Mouse (Mus musculus) forebrain, embryonic 16.5 days (tissue): ENCODE measurements around the gene Bex2. TPM values are rescaled to one million over a fixed set of nuclear protein-coding genes. Genes with fewer than 3 reads are reported as not detected.
"Not testable (repeated sequence)": the region's sequence is repeated elsewhere in the genome, so short reads cannot be mapped to it uniquely, and the experiment has no call there.

Experiments used
- ATAC-seq: fragments of 200-750 bp; cut with Nextera tagmentation; 2 replicates; pipeline ENCODE4 v1.8.0; 2017; ENCODE audit warnings: mild to moderate bottlenecking, moderate library complexity
- H3K27ac ChIP-seq: fragments of 300-500 bp; sonication (generic); 2 replicates; pipeline ENCODE4 v1.5.1; 2014; ENCODE audit warnings: low read length, control low read depth
- H3K27me3 ChIP-seq: fragments of 300-500 bp; sonication (generic); replicated peaks from 2 replicates; pipeline ENCODE4 v1.6.1; 2014; ENCODE audit warnings: low read length; ENCODE audit not compliant: control insufficient read depth, insufficient read depth
- H3K36me3 ChIP-seq: fragments of 300-500 bp; sonication (generic); 2 replicates; pipeline ENCODE4 v1.6.1; 2014; ENCODE audit not compliant: control insufficient read depth, insufficient read depth
- H3K4me1 ChIP-seq: fragments of 300-500 bp; sonication (generic); replicated peaks from 2 replicates; pipeline ENCODE4 v1.6.1; 2014; ENCODE audit warnings: low read length; ENCODE audit not compliant: control insufficient read depth, insufficient read depth
- H3K4me2 ChIP-seq: fragments of 300-500 bp; sonication (generic); 2 replicates; pipeline ENCODE4 v1.6.1; 2014; ENCODE audit warnings: mild to moderate bottlenecking, low read length, control low read depth
- H3K4me3 ChIP-seq: fragments of 300-500 bp; sonication (generic); replicated peaks from 2 replicates; pipeline ENCODE4 v1.5.1; 2014; ENCODE audit warnings: mild to moderate bottlenecking, low read length, control low read depth
- H3K9ac ChIP-seq: fragments of 300-500 bp; sonication (generic); replicated peaks from 2 replicates; pipeline ENCODE4 v1.6.1; 2014; ENCODE audit warnings: low read depth, low read length, control low read depth
- H3K9me3 ChIP-seq: fragments of 300-500 bp; sonication (generic); 2 replicates; pipeline ENCODE4 v1.6.1; 2016; ENCODE audit warnings: low read length; ENCODE audit not compliant: control insufficient read depth
- WGBS: fragments of 180-500 bp; shearing (Covaris S2); extraction: QIAGEN DNeasy Blood & Tissue Kit; methylation state at CpG from one replicate; pipeline ENCODE4 v1.1.7; 2014; 5-methylcytosine and 5-hydroxymethylcytosine counted together
- polyA plus RNA-seq: library from polyadenylated mRNA; unstranded; fragments of >200 nt; fragmentation: Nextera tagmentation; extraction: Ambion mirVana; gene quantifications from 2 replicates; pipeline ENCODE4 v1.2.1, GENCODE M21; 2015

Gene Bex2
- 579 and 667 TPM in 2 replicates for polyA plus RNA-seq

GRCm38 (mm10) chrX:136068020-136068419, at the start of gene Bex2:
Bex2 (minus strand) TSS chrX:136068236.
- peak within 1 kb of the TSS; percentile 81 for H3K27ac ChIP-seq
- peak; percentile 96 for ATAC-seq
- H3K9me3 ChIP-seq, H3K27me3 ChIP-seq, H3K4me1 ChIP-seq, H3K36me3 ChIP-seq: not testable (repeated sequence)
- H3K4me2 ChIP-seq: peak within 1 kb of the TSS; percentile 53
- peak within 1 kb of the TSS; percentile 60 for H3K9ac ChIP-seq
- peak within 1 kb of the TSS; percentile 52 for H3K4me3 ChIP-seq
- 0% methylated on average over 8 of the region's 32 CpGs for WGBS

- ATAC-seq: peak; percentile 99
- 15% methylated on average over 23 of the region's 23 CpGs for WGBS
Observed at GRCm38 (mm10) chrX:136115419-136115961, 47.5 kb upstream of the Bex2 start.

GRCm38 (mm10) chrX:136115015-136115414, 47.0 kb upstream of the Bex2 start:
- peak overlapping the region; percentile 56 for H3K4me2 ChIP-seq
- H3K9me3 ChIP-seq: no peaks in the 10 kb centered on the region
- no peaks in the 10 kb centered on the region for H3K36me3 ChIP-seq
- 39% methylated on average over 4 of the region's 4 CpGs for WGBS
- H3K9ac ChIP-seq: no peak overlapping the region
- H3K27ac ChIP-seq: no peak overlapping the region
- ATAC-seq: peak; percentile 13; the same call in 1 of the 2 replicates
- peak overlapping the region; percentile 51 for H3K4me3 ChIP-seq
- no peaks in the 10 kb centered on the region for H3K4me1 ChIP-seq
- no peaks in the 10 kb centered on the region; the same call in 1 of the 2 replicates for H3K27me3 ChIP-seq

More at GRCm38 (mm10) chrX:136115419-136115961, 47.5 kb upstream of the Bex2 start:
- H3K27ac ChIP-seq: peak overlapping the region; percentile 80
- no peaks in the 10 kb centered on the region; the same call in 1 of the 2 replicates for H3K27me3 ChIP-seq
- H3K4me1 ChIP-seq: no peaks in the 10 kb centered on the region
- peak overlapping the region; percentile 56 for H3K4me2 ChIP-seq
- H3K4me3 ChIP-seq: peak overlapping the region; percentile 51
- no peaks in the 10 kb centered on the region for H3K36me3 ChIP-seq
- peak overlapping the region; percentile 55 for H3K9ac ChIP-seq
- H3K9me3 ChIP-seq: no peaks in the 10 kb centered on the region

- Histone ChIP-seq H3K36me3 (no peaks in the 10 kb centered on the region), H3K9ac (no peak overlapping the region), H3K27me3 (no peaks in the 10 kb centered on the region), H3K9me3 (no peaks in the 10 kb centered on the region), H3K27ac (no peak overlapping the region), H3K4me3 (no peak overlapping the region), H3K4me1 (no peaks in the 10 kb centered on the region), H3K4me2 (no peak overlapping the region)
- ATAC-seq: peak; percentile 75
- WGBS: 41% methylated on average over 6 of the region's 6 CpGs
Observed at GRCm38 (mm10) chrX:136107942-136108341, 39.9 kb upstream of the Bex2 start.

DNA sequence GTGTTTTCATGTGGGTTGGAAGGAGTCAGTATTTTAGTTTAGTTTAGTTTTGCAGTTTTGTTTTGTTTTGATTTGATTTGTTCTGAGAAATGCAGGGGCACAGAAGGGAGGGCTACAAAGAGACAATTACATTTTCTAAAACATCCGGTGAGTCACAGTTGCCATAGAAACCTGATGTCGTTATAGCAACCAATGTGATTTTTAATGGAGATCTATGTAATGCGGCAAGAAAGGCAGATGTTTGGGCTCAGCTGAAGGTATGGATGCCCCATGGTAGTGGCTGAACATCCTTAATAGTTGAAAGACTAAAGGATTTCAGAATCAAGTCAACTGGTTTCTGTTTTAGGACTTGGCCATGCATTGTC, 36.7 kb upstream of the Bex2 start:
- no peak overlapping the region for H3K4me2 ChIP-seq
- H3K4me3 ChIP-seq: no peak overlapping the region
- no peaks in the 10 kb centered on the region for H3K36me3 ChIP-seq
- no peaks in the 10 kb centered on the region for H3K27me3 ChIP-seq
- no peaks in the 10 kb centered on the region for H3K4me1 ChIP-seq
- no peak overlapping the region for H3K9ac ChIP-seq
- H3K27ac ChIP-seq: no peak overlapping the region
- ATAC-seq: peak; percentile 67
- H3K9me3 ChIP-seq: no peaks in the 10 kb centered on the region
- WGBS: 33% methylated on average over 3 of the region's 3 CpGs

DNA sequence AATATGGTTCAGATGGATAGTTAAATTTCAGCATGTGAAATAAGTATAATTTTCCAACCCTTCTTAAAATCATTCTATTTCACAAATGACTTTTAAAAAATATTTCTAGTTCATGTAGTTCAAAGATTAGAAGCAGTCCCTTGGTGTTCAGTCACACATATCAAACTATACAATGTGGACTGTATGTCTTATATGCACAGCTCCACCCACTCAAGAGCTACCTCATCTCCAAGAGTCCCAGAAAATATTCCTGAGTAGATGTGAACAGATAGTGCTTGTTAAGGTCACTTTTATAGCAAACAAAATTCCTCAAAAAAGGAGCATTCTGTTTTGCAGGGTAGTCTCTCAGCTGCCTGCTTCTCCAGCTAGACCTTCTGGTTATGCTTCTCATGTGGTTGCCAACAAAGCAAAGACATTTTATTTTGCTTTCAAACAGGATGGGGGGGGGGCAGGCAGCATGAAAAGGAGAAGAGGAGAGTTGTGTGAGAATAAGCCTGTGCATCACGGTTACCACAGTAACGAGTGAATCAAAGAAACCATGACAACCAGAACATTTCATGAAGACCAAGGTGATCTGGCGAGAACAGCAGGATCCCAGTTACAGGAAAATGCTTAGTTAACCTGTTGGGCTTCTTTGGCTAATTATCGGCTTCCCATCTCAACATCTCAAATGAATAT, 36.1 kb upstream of the Bex2 start:
- no peaks in the 10 kb centered on the region for H3K27me3 ChIP-seq
- no peaks in the 10 kb centered on the region for H3K9me3 ChIP-seq
- H3K4me2 ChIP-seq: no peak overlapping the region
- H3K36me3 ChIP-seq: no peaks in the 10 kb centered on the region
- no peak overlapping the region for H3K27ac ChIP-seq
- WGBS: 30% methylated on average over 4 of the region's 4 CpGs
- no peak overlapping the region for H3K9ac ChIP-seq
- no peak overlapping the region for H3K4me3 ChIP-seq
- peak; percentile 70 for ATAC-seq
- no peaks in the 10 kb centered on the region for H3K4me1 ChIP-seq

- 44% methylated on average over 2 of the region's 2 CpGs for WGBS
Observed at GRCm38 (mm10) chrX:136094421-136094820, 26.4 kb upstream of the Bex2 start.

GRCm38 (mm10) chrX:136092497-136093279, 24.7 kb upstream of the Bex2 start:
- H3K4me3 ChIP-seq: no peak overlapping the region
- no peaks in the 10 kb centered on the region for H3K4me1 ChIP-seq
- no peak for ATAC-seq
- no peaks in the 10 kb centered on the region for H3K9me3 ChIP-seq
- H3K36me3 ChIP-seq: no peaks in the 10 kb centered on the region
- WGBS: 61% methylated on average over 2 of the region's 2 CpGs
- H3K27me3 ChIP-seq: no peaks in the 10 kb centered on the region
- no peak overlapping the region for H3K9ac ChIP-seq
- H3K27ac ChIP-seq: no peak overlapping the region
- H3K4me2 ChIP-seq: no peak overlapping the region

More at GRCm38 (mm10) chrX:136094421-136094820, 26.4 kb upstream of the Bex2 start:
- H3K9ac ChIP-seq: no peak overlapping the region
- H3K36me3 ChIP-seq: no peaks in the 10 kb centered on the region
- H3K27ac ChIP-seq: no peak overlapping the region
- H3K4me1 ChIP-seq: no peaks in the 10 kb centered on the region
- no peak overlapping the region for H3K4me3 ChIP-seq
- H3K4me2 ChIP-seq: no peak overlapping the region
- no peaks in the 10 kb centered on the region for H3K27me3 ChIP-seq
- ATAC-seq: peak; percentile 72
- H3K9me3 ChIP-seq: no peaks in the 10 kb centered on the region

DNA sequence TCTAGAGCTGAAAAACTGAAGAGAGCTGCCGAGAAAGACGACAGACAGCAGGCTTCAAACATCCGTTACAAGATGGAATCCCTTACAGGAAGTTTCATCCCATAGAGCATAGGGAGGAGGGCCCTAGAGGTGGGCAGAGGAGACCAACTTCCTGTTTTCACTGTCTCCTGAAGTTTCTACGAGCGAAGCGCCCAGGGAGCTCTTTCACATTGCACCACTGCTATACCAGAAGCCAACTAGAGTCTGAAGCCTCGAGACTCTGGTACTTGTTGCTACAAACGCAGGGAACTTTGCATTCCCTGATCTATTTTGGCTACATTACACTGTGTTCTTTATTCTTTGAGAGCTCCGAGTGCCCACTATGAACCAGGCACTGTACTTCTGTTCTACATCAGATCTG, 17.1 kb upstream of the Bex2 start, which contains the start of gene Nxf3:
Nxf3 (minus strand) TSS at position 101 of the 400 bp plus-strand sequence.
- WGBS: 87% methylated on average over 9 of the region's 9 CpGs
- H3K27me3 ChIP-seq: no peaks in the 10 kb centered on the region
- no peaks in the 10 kb centered on the region for H3K4me1 ChIP-seq
- no peak within 1 kb of the TSS for H3K4me2 ChIP-seq
- H3K36me3 ChIP-seq: no peaks in the 10 kb centered on the region
- H3K27ac ChIP-seq: no peak within 1 kb of the TSS
- no peaks in the 10 kb centered on the region for H3K9me3 ChIP-seq
- no peak for ATAC-seq
- H3K4me3 ChIP-seq: no peak within 1 kb of the TSS
- no peak within 1 kb of the TSS for H3K9ac ChIP-seq
